Mouse (Mus musculus): Measurements from ENCODE around the gene Lysmd4.

The Lysmd4 gene

DNA sequence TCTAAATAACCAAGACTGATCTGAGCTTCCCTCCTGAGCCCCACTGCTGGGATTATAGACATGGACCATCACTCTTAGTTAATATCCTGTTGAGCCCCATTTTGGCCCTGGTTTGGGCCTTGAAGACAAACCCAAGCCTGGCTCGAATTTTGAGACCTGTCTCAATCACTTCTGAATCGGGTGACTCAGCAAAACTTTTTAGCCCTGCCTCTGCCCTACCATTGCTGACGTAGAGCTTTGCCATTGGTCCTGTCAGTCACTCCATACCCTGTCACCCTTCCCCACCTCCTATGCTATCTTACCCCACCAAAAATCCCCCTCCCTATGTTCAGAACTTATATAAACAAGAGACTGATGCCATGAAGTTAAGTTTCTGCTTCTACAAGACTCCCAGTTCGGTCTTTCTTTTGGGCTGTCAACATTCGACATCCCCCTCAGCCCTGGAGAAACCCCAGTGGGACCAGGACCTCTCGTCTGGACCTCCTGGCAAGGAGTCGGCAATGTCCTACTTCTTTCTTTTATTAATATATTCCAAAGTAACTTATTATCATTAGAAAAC lies 119.8 kb downstream of the Lysmd4 start:
- DNase-seq (ENCODE audit: low read depth), result no peak

DNA sequence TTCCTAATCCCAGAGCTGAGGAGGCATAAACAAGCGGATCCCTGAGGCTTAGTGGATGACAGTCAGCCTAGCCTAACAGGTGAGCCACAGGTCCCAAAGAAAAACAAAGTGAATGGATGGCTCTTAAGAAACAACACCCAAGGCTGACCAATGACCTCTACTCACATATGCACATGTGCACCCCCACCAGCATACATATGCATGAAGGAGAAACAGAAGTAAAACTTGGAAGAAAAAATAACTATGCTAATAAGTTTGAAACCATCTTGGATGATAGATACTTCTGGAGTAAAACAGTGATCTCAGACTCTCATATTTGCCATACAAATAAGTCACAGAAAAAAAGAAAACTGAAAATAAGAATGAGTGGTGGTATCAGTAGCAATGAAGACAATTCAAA lies 122.1 kb downstream of the Lysmd4 start:
- DNase-seq (ENCODE audit: low read depth), result no peak

DNA sequence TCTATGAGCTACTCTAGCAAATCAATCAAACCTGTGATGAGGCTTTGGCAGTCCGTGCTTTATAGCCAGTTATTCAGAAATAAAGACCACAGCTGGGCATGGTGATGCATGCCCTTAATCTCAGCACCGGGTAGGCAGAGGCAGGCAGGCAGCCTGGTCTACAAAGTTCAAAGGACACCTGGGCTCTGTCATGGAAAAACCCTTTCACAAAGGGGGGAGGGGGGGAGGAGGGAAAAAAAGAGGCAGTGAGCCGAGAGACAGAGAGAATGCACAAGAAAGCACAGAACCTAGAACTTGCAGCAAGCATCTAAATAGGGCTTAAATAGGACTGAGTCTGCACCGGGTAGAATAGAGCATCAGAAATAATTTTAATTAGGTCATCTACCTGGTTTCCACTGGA lies 130.6 kb downstream of the Lysmd4 start:
- DNase-seq (ENCODE audit: low read depth), result no peak

DNA sequence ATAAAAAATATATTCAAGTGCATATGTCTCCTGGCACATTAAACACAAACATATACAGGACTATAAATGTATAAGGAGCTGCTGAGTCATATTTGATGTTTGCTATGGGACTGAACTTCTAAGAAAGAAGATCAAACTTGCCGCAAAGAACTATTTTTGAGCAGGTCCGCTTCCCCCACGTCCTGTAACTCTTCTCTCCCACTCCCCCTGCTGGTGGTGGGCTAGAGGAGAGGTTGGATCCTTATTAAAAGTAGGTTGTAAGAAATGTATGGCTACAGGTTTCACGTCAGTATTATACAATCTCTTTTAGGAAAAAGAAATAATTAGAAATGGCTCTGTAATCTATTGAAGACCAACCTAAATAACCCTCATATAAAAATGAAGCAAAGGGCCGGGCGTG lies 131.3 kb downstream of the Lysmd4 start:
- DNase-seq (ENCODE audit: low read depth), result no peak

DNA sequence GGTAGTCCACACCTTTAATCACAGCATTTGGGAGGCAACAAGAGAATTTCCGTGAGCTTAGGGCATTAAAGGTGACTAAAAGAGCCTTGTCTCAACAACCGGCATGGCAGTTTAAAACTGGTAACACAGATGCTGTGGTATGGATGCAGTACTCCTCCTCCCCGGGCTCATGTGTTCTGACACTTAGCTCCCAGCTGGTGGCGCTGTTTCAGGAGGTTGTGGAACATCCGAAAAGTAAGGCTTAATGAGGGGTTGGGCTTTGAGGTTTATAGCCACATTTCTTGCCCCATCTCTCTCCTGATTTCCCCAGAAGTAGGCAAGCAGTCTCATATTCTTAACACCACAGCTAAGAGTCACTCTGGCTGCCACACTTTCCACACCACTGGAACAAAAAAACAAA lies 133.5 kb downstream of the Lysmd4 start:
- DNase-seq (ENCODE audit: low read depth), result no peak

Measured in NIH3T3 (cell line).